Mouse (Mus musculus) urinary bladder, postnatal 36 days (tissue): ENCODE measurements at regions not wholly inside any gene's neighbourhood (a gene's known extent, or its start where the extent isn't known, plus 50 kb on each side); places are given as distances from the start of the nearest gene placed in this dataset.

ENCODE experiments used
- DNase-seq, 2 experiments: peaks; one replicate each; pipeline ENCODE4 v3.0.0; 2022; ENCODE audit warnings: low spot score in 2 of 2, mixed read lengths in 1 of 2

DNA sequence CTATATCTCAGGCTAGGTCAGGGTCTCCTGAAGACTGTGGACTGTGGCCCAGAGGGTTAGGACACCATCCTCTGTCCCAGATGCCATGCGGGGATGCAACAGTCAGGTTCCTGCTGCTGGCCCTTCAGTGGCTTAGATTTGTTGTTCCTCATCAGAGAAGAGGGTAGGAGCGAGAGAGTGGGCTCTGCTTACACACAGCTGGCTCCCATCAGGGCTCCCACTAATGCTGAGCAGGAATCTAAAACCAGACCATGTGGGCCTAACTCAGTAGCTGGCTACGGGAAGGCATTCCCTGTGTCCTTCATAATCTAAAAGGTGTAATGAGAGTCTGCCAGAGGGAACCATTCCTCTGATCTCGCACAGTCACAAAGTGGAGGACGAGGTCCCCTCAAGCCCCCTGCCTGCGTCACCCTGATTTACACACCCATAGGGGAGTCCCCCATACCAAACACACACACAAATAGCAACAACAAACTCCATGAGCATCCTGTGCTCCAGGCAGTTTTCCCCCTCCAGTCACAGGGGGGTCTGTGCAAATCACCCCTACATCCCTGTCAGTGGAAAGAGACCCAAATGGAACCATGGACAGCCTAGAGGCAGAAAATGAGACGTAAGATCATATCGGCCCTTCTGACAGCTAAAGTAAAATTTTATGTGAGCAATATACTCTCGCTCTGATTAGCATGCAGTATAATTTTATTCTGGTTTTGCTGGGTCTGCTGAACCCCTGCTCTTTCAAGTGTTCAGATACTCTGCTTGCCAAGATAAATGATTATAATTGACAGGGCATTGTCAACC, 234.8 kb downstream of the 3110018I06Rik start:
- no peak for DNase-seq

DNA sequence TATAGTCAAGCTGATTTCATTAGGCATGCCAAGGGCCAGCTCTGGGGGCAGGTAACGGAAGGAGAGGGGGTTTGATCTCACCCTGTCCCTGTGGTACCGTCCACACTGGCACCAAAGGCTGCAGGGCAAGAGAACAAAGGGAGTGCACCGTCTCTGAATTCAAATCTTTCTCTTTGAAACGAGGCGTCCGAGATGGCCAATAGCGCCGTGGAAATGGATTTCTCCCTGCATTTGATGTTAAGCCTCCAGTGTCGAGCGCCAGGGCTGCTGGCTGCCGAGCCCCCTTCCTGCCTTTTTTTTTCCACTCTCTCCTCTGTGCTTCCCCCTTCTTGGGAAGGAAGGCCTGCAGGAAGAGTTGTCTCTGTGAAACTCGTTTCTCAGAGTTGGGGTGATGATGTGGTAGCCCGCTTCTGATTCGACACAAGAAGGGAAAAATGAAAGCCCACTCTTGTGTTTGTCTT, 235.5 kb downstream of the 3110018I06Rik start:
- no peak for DNase-seq

DNA sequence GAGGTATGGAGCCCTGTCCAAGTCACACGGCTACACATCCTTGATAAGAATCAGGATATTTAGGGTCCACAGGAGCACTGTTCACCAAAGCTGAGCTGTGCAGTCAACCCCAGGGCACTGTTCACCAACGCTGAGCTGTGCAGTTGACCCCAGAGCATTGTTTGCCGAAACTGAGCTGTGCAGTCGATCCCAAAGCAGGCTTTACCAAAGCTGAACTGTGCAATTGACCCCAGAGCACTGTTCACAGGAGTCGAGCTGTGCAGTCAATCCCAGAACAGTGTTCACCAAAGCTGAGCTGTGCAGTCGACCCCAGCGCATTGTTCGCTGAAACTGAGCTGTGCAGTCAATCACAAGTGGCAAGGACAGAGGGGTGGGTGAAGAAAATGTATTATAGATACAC, 236.0 kb downstream of the 3110018I06Rik start:
- no peak for DNase-seq

DNA sequence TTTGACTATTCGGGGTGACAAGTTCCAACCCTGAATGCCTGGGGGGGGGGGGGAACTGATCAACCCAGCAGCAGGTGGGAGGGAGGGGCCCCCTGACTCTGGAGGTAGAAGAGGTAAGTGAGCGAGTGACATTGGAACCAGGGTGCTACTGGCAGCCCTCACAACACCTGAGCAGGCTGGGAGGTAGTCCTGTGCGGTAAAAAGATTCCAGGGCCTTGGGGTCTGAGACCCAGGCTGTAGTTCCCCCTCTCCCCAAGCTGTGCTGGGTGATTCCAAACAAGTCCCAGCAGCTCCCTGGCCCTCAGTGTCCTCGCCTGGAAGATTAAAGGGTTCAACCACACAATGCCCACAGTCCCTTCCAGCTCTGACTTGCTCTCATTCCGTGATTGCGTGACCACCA, 240.4 kb downstream of the 3110018I06Rik start:
- no peak for DNase-seq

DNA sequence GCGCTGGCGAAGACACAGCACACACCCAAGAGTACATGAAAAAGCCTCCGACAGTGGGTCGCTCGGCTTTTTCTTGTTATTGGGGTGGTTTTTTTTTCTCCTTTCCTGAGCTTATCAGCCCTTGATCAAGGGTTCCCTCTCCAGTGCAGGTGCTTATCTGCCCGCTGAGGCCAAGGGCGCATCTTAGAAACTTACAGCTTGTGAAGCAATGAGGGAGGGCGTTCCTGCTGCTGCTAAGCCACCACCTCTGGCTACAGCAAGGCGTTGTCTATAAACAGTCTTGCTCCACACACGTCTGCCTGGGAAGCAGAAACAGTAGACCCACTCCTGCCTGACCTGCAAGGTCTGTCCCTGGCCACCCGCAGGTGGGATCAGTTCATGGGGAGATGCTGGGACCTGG, 240.9 kb downstream of the 3110018I06Rik start:
- no peak for DNase-seq

DNA sequence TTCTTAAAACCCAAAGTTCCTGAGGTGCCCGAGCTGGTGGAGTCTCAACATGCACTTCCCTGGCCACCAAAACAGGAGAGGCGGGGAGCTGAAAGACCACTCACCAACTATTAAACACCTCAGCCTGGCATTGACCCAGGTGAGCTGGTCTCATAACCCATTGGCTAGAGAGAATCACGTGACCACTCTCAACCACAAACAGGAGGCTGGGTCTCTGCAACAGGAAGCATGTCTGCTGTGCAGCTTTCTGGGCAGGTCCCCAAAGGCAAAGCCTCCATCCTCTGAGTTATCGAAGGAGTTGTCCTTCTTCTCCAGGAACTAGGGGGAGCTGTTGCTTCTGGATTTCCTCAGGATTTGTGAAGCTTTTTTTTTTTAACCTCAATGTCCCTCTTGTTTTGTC, 242.5 kb downstream of the 3110018I06Rik start:
- no peak for DNase-seq

DNA sequence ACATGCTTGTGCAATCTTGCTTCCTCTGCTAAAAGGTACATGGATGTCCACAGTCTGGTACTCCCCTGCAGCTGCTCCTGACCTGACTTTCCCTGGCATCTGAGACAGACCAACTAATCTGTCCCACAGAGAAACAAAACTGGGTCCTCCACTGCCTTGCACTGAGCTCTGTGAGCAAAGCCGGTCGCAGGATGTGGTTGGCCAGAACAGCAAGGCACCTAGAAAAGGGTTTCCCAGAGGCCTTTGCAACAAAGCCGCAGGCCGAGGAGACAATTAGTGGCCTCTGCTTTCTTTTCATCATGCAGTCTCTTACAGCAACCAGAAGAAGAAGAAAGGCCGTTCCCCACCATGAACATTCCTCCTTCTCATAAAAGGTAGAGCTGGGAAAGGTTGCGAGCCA, 246.1 kb downstream of the 3110018I06Rik start:
- no peak for DNase-seq

DNA sequence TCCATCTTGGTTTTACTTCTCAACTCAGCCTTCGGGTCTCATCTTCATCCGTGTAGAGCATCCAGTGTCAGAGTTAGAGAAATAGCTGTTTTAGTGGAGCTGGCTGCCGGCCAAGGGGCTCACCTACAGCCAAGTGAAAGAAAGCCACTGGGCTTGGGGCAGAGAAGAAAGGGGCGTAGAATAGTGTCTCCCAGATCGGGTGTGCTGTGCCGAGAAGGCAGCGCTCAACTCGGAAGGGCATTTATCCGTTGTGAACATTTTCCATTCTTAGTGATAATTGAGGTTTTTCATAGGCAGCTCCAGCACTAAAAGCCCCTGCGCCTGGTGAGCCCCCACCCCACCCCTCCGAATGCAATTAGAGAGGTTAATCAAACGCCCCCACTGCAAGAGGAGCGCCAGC, 254.2 kb downstream of the 3110018I06Rik start:
- DNase-seq = no peak

DNA sequence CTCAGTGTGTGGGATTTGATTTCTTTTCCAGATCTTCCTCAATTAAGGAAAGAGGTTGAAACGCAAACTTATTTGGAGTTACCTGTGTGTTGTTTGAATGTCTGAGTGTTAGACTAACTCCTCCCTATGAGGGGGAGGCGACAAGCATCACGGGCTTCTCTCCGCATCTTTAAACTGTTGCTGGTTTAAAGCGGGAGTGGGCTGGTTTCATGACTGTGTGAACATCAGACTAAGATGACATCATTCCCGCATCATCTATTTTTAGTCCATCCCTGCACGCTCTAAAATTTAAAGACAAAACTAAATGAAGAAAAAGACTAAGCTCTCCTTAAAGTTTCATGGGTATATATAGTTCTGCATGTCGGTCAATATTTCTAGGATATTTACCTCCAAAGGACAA, 256.4 kb downstream of the 3110018I06Rik start:
- DNase-seq = no peak

DNA sequence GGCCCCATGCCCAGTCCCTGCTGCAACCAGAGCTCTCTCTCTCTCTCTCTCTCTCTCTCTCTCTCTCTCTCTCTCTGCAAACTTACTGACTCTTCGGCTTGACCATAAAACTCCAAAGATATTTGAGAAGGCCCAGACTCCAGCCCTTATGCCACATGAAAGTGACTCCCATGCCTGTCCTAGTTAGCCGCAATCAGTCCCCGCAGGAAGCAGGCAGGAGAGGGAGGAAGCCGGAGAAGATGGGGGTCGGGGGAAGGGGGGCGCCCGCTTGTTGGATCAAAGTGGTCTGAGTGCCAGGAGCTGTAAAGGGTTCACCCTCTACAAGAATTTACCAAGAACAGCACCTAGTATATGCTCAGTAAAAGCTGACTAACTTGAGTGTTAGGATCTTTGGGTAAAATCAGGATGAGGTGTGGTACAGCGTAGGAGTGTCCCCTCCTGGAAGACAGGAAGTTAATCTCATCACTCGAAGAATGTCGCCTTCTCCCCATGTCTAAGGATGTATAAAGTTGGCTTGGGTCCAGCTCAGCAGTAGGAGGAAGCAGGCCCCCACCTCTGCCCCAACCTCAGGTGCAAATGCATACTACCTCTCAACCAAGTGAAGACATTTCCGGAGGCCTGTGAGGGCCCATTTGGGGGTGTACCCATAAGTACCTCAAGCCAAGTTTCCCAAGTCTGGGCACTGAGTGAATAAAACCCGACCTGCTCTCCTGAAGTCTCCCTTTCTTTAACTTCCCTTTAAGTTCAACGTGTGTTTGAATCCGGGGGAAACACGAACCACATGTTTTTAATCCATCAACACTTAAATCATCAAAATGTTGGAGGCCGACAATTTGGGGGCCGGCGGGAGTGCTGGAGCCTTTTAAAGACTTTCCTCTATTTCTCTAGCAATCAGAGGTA, 254.7 kb downstream of the Bcl11b start:
- DNase-seq = no peak

DNA sequence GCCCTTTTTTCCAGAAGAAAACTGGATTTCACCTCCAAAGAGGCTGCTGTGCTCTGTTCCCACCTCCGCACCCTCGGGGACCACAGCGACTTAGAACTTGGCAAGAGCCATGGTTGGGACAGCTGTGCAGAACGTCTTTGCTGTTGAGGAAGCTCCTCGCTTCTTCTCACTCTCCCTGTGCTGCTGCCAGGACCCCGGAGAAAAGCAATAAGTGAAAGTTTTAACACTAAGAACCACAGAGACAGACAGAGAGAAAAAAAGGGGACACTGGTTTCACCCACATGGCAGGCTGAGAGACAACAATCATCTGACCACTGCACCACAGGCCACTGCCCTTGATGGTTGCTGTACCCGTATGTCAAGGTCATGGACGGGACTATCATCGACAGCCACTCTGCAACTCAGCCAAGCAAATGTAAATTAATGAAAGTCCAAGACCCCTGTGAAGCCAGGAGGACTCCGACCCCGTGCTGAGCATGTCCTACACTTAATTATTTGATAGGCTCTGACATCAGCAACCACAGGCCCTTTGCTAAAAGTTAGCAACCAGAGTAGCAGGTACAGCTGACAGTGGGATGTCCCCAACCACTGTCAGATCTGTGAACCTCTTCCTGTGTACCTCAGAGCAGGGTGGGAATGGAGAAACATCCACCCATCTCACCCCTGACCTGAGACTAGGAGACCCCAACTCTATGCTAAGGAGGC, 253.9 kb downstream of the Bcl11b start:
- DNase-seq = no peak

DNA sequence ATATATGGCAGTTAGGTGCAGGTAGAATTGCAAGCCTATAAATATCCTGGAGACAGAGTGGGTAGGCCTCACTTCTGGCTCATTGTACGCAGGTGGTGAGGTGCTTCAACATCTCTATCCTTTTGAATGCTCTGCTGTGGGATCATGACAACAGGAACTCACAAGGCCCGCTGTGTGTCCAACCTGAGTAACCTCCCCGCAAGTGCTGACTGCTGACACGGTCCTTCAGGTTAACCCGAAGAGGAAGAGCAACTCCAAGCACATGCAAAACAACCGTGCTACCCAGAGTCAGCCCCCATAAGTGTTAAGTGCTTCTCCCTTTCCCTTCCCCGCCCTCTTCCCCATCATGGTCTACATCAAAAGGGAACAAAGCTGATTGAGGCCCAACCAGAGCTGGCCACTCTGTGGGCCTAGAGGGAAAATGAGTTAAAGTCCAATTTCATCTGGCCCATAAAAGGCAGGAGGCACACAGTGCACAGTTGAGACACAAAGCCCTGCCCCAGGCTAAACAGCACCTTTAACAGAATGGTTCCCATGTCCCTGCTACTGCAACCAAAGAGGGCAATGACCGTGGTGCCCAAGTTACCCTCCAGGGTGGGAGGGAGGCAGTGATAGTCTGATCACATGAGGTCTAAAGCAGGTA, 253.0 kb downstream of the Bcl11b start:
- DNase-seq = no peak

DNA sequence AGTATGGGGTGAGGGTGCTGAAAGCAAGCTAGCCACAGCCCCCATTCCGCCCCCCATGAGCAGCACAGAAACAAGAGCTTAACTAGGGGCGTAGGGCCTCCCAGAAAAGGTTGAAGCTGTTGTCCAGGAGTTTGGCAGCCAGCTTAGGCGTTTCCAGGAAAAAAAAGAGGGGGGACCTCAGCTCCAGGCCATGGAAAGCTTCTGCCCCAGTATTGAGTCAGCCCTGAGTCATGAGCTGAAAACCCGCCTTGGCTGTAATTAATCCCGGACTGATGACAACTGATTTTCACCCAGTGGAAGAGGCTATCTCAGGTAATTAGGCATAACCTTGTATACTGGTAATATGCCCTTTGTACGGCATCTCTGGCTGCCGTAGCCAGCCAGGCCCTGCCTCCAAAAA, 251.3 kb downstream of the Bcl11b start:
- peak; percentile 50 to 53 for DNase-seq

DNA sequence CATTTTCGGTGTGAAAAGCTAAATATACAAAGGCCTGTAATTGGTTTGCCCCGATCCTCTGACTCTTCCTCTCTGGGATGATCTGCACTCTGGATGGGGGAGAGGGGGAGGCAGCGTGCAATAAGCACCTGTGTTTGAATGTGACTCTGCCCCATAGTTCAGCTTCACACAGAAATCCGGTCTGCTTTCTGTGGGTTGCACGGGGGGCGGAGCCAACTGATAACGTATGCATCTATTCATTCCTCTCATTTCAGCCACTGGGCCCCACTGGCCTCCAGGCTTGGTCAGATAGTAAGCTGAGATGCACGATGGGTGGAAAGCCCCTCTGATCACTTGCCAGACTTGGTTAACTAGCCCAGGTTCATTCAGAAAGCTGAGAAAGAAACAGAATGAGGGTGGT, 250.8 kb downstream of the Bcl11b start:
- DNase-seq = peak; percentile 10 to 17

DNA sequence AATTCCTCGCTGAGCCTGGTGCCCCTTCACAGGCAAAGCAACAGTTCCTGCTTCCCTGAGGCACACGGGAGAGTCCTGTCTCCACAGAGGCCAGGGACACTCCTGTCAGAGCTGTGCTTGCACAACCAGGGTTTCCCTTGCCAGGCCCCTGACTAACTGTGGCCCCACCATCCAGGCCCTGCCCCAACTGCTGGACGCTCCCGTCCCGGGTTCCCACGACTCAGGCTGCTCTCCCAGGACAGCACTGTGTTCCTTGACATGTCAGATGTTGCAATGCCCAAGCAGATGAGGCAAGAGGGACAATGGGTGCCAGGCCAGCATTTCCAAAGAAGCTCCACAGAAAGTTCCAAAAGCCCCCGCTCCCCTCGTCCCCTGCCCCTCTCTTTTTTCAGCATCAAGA, 250.4 kb downstream of the Bcl11b start:
- peak; percentile 39 to 85 for DNase-seq

DNA sequence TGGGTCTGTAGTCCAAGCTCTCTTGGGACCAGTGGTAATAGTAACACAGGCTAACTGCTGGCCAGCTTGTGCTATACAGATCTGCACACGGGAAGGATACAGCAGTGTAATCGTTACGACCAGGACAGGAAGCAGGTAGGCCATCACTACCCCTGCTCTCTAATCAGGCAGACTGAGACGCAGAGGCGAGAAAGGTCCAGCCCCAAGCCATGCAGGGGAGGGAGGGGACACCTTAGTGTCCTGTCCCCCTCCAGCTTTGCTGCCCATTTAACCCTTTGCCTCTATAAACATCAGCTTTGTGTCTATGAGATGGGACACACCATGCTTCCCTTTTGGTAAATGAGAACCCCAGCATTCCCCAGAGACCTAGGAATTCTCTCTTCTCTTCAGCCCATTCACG, 249.9 kb downstream of the Bcl11b start:
- DNase-seq = no peak

DNA sequence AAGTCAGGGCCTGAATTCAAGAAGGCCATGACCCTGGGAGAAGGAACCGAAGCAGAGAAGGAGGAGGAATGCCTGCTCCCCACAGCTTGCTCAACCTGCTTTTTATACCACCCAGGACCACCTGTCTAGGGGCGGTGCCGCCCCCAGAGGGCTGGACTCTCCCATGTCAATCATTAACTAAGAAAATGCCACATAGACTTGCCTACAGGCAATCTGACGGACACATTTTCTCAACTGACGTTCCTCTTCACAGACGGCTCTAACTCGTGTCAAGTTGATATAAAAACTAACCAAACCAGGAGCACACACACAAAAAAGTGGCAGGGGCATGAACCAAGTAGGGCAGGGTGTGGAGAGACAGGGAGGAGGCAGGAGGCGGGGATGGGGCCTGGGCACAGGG, 248.5 kb downstream of the Bcl11b start:
- DNase-seq = no peak

DNA sequence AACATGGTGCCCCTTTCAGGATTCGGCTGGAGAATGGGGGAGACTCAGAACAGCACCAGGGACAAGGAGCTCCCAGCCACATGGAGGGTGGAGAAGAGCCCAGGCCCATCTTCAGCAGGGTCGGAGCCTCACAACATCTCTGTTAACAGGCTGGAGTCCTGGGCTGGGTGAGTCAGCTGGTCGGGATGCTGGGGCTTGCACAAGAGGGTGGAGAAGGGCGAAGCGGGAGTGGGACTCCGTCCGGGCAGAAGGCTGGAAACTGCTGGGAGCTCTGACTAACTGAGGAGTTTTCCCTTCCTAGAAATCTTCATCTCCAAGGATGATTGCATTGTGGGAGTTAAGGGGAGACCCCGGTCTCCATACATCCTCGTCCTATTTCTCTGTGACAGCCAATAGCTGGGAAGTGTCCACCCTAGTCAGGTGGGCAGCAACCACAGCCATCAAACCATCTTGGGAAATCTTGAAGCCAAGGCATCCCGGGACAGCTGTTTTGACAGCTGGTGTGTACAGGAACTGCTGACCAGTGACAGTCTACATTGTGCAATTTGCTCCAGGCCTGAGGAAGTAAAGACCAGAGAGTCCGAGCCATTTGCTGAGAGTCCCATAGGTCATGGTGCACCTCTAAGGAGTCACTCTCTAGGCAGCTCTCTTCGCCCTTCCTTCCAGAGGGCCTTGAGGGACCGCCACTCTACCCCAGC, 247.4 kb downstream of the Bcl11b start:
- peak; percentile 47 to 60 for DNase-seq

DNA sequence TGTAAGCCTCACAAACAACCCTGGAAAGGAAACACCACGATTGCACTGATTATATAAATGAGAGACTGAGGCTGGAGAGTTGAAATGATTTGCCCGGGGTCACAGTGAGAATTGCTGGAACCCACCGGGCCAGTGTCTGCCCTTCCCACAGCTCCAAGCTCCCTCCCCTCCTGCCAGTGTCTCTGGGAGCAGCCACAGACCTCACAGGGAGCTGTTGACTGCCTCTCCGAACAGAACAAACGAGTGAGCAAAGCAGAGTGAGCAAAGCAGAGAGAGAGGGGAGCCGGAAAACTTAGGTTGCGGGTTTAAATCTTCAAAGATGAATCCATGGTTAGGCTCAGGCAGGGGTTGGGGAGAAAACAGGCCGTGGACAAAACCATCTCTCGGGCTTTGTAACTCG, 246.2 kb downstream of the Bcl11b start:
- no peak for DNase-seq

DNA sequence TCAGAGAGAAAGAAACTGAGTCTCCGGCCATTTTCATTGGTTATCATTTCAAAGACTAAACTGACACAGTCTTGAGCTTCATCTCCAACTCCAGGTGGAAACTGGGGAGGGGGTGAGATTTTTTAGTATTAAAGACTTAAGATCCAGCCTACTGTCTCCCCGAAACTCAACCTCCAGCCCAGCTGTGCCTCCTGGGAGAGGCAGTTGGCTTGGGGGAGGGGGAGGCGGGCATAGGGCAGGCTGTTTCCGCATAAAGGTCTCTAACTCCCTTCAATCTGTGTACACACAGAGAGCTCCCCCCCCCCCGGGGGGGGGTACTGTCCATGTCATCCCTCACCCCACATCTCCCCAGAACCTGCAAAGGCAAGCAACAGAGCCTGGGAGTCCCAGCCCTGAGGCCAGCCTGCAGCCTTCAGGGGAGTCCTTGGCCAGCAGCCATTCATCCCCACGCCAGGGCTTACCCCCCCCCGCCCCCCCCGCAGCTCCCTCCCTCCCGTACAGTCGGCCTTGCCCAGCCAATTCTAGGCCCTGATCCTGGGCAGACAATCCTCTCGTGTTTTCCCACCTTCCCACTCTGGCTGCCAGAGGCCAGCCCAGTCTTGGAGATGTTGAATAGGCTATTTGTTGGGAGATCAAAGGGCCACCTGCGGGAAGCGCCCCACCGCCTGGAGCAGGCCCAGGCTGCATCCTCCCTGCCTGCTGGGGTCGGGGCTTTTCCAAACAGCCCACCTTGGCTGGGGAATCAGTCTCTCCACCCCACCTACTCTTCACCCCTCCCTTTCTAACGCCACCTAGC, 245.2 kb downstream of the Bcl11b start:
- DNase-seq = no peak
